Mouse (Mus musculus): ENCODE results near the gene B430306N03Rik. TPM values are rescaled to one million over a fixed set of nuclear protein-coding genes. Genes with fewer than 3 reads are reported as not detected.

B430306N03Rik gene
- total RNA-seq, 2 experiments from 2014 or later: not detected

DNA sequence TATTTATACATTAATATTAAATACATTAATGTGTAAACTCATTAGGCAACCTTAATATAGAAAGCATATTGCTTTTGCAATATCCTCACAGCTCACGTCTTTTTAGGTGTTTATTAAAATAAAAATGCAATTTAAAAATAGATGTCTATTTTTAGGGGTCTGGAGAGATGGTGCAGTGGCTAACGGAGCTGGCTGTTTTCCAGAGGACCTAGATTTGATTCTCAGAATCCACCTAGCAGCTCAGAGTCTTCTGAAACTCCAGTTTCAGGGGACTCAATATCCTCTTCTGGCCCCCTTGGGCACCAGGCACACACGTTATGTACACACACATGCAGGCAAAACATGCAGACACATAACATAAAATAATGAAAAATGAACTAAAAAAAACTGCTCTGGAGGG is 46.4 kb downstream of the B430306N03Rik start:
- no peak for DNase-seq

DNA sequence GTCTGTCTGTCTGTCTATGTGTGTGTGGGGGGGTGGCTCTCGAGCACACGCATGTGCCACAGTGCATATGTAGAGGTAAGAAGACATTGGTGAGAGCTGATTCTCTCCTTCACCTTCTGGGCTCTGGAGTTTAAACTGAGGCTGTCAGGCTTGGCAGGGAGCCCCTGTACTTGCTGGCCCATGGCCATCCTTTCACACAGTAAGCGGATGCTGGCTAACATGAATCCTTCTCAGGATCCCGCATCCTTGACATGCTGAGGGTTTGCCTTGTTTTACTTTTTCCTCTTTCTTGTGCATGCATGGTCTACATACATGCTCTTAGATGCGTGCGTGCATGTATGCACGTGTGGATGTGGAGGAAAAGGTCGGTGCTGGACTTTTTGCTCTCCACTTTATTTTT is 47.0 kb downstream of the B430306N03Rik start:
- no peak for DNase-seq

GRCm38 (mm10) chr17:48363421-48363965 is 47.6 kb downstream of the B430306N03Rik start:
- DNase-seq: no peak

DNA sequence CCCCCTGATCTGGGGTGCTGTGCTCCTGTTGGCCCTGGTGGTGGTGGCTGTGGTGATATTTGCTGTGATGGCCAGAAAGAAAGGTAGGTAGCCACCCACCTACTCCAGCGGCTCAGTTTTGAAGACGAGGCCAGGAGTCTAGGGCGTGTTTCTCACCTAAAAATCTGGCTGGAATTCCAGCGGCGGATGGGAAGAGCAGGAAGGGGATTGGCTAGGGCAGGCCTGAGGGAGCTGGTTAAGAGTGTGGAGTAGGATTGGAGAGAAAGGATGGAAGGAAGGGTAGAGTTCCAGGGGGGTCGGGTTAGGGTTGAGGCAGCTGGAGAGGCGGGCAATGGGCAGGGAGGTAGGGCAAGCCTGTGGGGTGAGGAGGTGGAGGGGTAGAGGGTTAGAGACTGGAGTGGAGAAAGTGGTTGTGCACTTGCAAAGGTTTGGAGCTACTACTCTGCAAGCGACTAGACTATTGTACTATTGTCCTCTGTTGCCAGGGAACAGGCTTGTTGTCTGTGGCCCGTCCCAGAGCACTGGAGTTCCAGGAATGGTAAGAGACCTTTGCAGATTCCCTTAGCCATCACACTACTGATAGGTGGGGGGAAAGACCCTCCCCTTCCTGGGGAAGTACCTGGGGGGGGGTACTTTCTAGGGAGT is 49.7 kb downstream of the B430306N03Rik start:
- DNase-seq: no peak

DNA sequence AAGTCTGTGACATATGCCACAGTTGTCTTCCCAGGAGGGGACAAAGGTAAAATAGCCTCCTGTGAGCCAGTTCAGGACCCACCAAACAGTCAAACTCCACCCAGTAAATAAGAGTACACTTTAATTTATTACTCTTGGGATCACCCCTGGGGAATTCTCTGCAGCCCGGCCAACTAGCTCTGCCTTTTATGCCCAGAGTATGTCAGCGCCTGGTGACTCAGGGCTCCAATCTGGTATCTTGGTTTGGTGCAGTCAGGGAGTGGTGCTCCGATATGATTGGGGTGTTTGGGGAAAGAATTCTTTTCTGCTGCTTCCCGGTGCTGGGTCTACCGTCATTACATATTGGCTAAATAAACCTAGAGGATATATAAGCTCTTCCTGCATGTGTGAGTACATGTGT is 50.9 kb downstream of the B430306N03Rik start:
- DNase-seq: no peak

DNA sequence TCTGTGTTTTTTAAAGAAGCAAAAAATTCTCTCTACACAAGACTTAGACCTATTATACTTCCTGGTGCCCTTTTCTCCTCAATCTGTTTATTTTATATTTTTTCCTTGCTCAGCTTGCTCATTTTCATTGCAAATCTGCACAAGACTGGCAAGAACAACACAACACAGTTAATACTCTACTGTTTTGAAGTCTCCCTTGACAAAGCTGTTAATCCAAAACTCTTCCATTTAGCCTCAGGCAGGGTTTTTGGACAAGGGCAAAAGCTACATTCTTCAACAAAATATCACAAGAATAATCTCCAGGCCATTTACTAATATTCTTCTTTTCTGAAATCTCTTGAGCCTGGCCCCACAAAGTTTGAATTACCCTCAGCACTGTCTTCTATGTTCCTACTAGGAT is 55.7 kb downstream of the B430306N03Rik start:
- no peak for DNase-seq

DNA sequence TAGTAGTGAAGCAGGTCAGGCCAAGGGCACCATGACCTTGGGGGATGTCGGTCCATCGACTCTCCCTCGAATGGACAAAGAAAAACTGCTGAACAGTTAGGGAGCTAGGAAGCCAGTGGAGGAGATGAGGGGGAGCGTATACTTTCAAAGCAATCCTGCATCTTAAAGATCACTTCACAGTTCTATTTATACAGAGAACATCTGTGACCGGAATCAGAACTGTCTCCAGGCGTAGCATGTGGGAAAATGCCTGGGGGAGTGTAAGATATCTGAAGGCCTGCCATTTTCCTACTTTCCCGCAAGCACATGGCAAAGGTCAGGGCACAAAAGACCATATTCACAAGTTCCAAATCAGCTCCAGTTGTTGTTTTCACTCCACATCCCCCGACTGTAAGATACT is 57.0 kb downstream of the B430306N03Rik start:
- DNase-seq: no peak

DNA sequence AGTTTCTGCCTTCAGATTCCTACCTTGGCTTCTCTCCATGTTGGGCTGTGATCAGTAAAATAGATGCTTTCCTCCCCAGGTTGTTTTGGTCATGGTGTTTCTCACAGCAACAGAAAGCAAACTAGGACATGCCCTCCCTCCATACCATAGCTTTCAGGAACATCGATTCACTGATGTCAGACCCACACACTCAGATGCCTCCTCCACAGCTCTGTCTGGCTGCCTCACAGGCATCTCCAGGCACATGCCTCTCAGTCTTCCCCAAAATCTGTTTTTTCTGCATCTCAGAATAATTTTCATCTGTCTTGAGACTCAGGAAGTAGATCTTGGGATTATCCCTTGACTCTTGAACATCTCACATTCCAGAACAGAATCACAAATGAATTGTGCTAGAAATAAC is 60.2 kb downstream of the B430306N03Rik start:
- no peak for DNase-seq

Other genes starting within 250 kb of the B430306N03Rik start
- not detected for gene 1700067P10Rik, start 226.8 kb upstream of the B430306N03Rik start, total RNA-seq (2021)
- gene 9830107B12Rik, start 169.9 kb upstream of the B430306N03Rik start, total RNA-seq (2021): not detected
- not detected for gene A530064D06Rik, start 148.9 kb upstream of the B430306N03Rik start, total RNA-seq (2021)
- not detected for gene Trem1, start 83.4 kb upstream of the B430306N03Rik start, total RNA-seq (2021)
- gene Trem3, start 68.4 kb upstream of the B430306N03Rik start, total RNA-seq (2021): not detected
- not detected for gene Treml4, start 51.8 kb upstream of the B430306N03Rik start, total RNA-seq (2021)
- under 1 TPM in 1 of 2 experiments, not detected in 1; 0.08 TPM for gene Treml2, start 16.6 kb upstream of the B430306N03Rik start, total RNA-seq (2021)
- under 1 TPM in 1 of 2 experiments, not detected in 1; 0.83 TPM for gene Trem2, start 30.3 kb downstream of the B430306N03Rik start, total RNA-seq (2021)
- under 1 TPM in 1 of 2 experiments, not detected in 1; 0.23 TPM for gene Treml1, start 43.8 kb downstream of the B430306N03Rik start, total RNA-seq (2021)
- 1 to 10 TPM; 6.9 TPM for gene Nfya, start 93.8 kb downstream of the B430306N03Rik start, total RNA-seq (2021)
- 1 to 10 TPM; 9.0 to 9.8 TPM for gene Oard1, start 93.9 kb downstream of the B430306N03Rik start, total RNA-seq (2021)
- 100 to 1,000 TPM; 500 to 744 TPM for gene Apobec2, start 116.8 kb downstream of the B430306N03Rik start, total RNA-seq (2021)
- not detected for gene Tspo2, start 135.4 kb downstream of the B430306N03Rik start, total RNA-seq (2021)
- gene Unc5cl, start 138.8 kb downstream of the B430306N03Rik start, total RNA-seq (2021): not detected